Mouse (Mus musculus) adrenal gland, postnatal 25 days (tissue): ENCODE results near the gene Efna2. TPM values are rescaled to one million over a fixed set of nuclear protein-coding genes. Genes with fewer than 3 reads are reported as not detected.
A peak's percentile ranks its signal among the peaks of the same experiment; 100 is the strongest.

Experiments
- DNase-seq: peaks from one replicate; pipeline ENCODE4 v3.0.0; 2021; ENCODE audit warnings: mixed read lengths
- total RNA-seq: library from RNA; stranded (reverse); gene quantifications from 2 replicates; pipeline ENCODE4 v1.2.3, GENCODE M21; 2021

Efna2 gene
- total RNA-seq, 1 experiment from 2014 or later = 5.2 TPM

GRCm38 (mm10) chr10:80168038-80168661 is 11.1 kb upstream of the Efna2 start:
- peak; percentile 95 for DNase-seq

- no peak for DNase-seq
Measured at GRCm38 (mm10) chr10:80169070-80169469, 10.2 kb upstream of the Efna2 start.

GRCm38 (mm10) chr10:80169651-80170050 is 9.6 kb upstream of the Efna2 start:
- no peak for DNase-seq

- no peak for DNase-seq
Measured at GRCm38 (mm10) chr10:80170052-80170451, 9.2 kb upstream of the Efna2 start.

GRCm38 (mm10) chr10:80170601-80171021 is 8.7 kb upstream of the Efna2 start:
- no peak for DNase-seq

GRCm38 (mm10) chr10:80171252-80171651 is 8.0 kb upstream of the Efna2 start:
- DNase-seq = no peak

GRCm38 (mm10) chr10:80171760-80172526 is 7.3 kb upstream of the Efna2 start:
- no peak for DNase-seq

GRCm38 (mm10) chr10:80172527-80173292 is 6.6 kb upstream of the Efna2 start, which contains the start of gene 1600002K03Rik:
Gene 1600002K03Rik (plus strand): TSS chr10:80172944.
- DNase-seq = peak; percentile 85

GRCm38 (mm10) chr10:80173358-80173757 is 5.9 kb upstream of the Efna2 start:
- no peak for DNase-seq

GRCm38 (mm10) chr10:80173955-80174640 is 5.2 kb upstream of the Efna2 start:
- DNase-seq = no peak

- no peak for DNase-seq
Measured at GRCm38 (mm10) chr10:80174705-80175104, 4.6 kb upstream of the Efna2 start.

GRCm38 (mm10) chr10:80175536-80176269 is 3.6 kb upstream of the Efna2 start:
- no peak for DNase-seq

GRCm38 (mm10) chr10:80176270-80176834 is 2.9 kb upstream of the Efna2 start:
- DNase-seq = no peak

GRCm38 (mm10) chr10:80177441-80178279 is 1.6 kb upstream of the Efna2 start:
- peak; percentile 83 for DNase-seq

GRCm38 (mm10) chr10:80180288-80180687 is 1.0 kb downstream of the Efna2 start:
- no peak for DNase-seq

- DNase-seq = no peak
Measured at GRCm38 (mm10) chr10:80180823-80181222, 1.5 kb downstream of the Efna2 start.

- DNase-seq = no peak
Measured at GRCm38 (mm10) chr10:80182547-80182946, 3.3 kb downstream of the Efna2 start.

GRCm38 (mm10) chr10:80186649-80187048 is 7.4 kb downstream of the Efna2 start:
- no peak for DNase-seq

- no peak for DNase-seq
Measured at GRCm38 (mm10) chr10:80187739-80188138, 8.5 kb downstream of the Efna2 start.

GRCm38 (mm10) chr10:80188453-80189024 is 9.3 kb downstream of the Efna2 start:
- no peak for DNase-seq
